Mouse (Mus musculus): ENCODE results near the gene Hist1h1c. TPM values are rescaled to one million over a fixed set of nuclear protein-coding genes. Genes with fewer than 3 reads are reported as not detected.

The Hist1h1c gene
- total and polyA plus RNA-seq, 3 experiments: 55.5 to 185 (median 147) TPM

- H3K27ac ChIP-seq: peak overlapping the region; percentile 30; the same call in 1 of the 2 replicates
- H3K4me3 ChIP-seq: peak overlapping the region; percentile 66
- no peaks in the 10 kb centered on the region for H3K4me1 ChIP-seq (ENCODE audit: control insufficient read depth, insufficient read depth, low read length)
- H3K27me3 ChIP-seq (ENCODE audit: control insufficient read depth, insufficient read depth, low read length): no peaks in the 10 kb centered on the region
- DNase-seq: no peak
- 4% methylated on average over 10 of the region's 10 CpGs for WGBS
- TF ChIP-seq CTCF (IDR thresholded peaks at IDR 0.05) (no peak), POLR2A (IDR thresholded peaks at IDR 0.05; ENCODE audit: insufficient read depth, low read depth, low read length) (no peak), EP300 (IDR thresholded peaks at IDR 0.05; ENCODE audit: insufficient read depth, low read depth, low read length) (no peak)
- H3K79me2 ChIP-seq (replicated peaks; ENCODE audit: control insufficient read depth, insufficient read depth, low read length): no peaks in the 10 kb centered on the region
- intact Hi-C loops (cut with DNase I): loop anchor here (5.0 to 10.0 kb wide), 2 partner anchors 341 to 398 kb away; partner anchors contain the start of genes Abt1 and Zfp322a
- no peak overlapping the region for H3K9ac ChIP-seq (ENCODE audit: low read depth, low read length)
- H3K36me3 ChIP-seq (ENCODE audit: control insufficient read depth, insufficient read depth, low read length): peaks cover 2% of the 10 kb centered on the region
These were observed 24.6 kb downstream of the Hist1h1c start for GRCm38 (mm10) chr13:23763242-23763585.

- 6% methylated on average over 34 of the region's 34 CpGs for WGBS
- Histone ChIP-seq H3K4me3 (peak within 1 kb of the TSS; percentile 66), H3K27ac (peak within 1 kb of the TSS; percentile 76), H3K79me2 (replicated peaks; ENCODE audit: control insufficient read depth, insufficient read depth, low read length) (no peaks in the 10 kb centered on the region), H3K36me3 (ENCODE audit: control insufficient read depth, insufficient read depth, low read length) (peaks cover 2% of the 10 kb centered on the region), H3K27me3 (ENCODE audit: control insufficient read depth, insufficient read depth, low read length) (no peaks in the 10 kb centered on the region), H3K9ac (ENCODE audit: low read depth, low read length) (peak within 1 kb of the TSS; percentile 76), H3K4me1 (ENCODE audit: control insufficient read depth, insufficient read depth, low read length) (no peaks in the 10 kb centered on the region)
- peak; percentile 89 for TF ChIP-seq POLR2A (IDR thresholded peaks at IDR 0.05; ENCODE audit: insufficient read depth, low read depth, low read length)
- TF ChIP-seq EP300 (IDR thresholded peaks at IDR 0.05; ENCODE audit: insufficient read depth, low read depth, low read length): no peak
- DNase-seq: peak; percentile 80 to 86
- intact Hi-C loops (cut with DNase I): loop anchor here (5.0 to 10.0 kb wide), 2 partner anchors 341 to 399 kb away; partner anchors contain the start of genes Abt1 and Zfp322a
These were observed 25.1 kb downstream of the Hist1h1c start, which contains the start of gene Hist1h1a for GRCm38 (mm10) chr13:23763586-23764323. Hist1h1a (plus strand) TSS chr13:23763666.

- Histone ChIP-seq H3K4me3 (peak overlapping the region; percentile 66), H3K27me3 (ENCODE audit: control insufficient read depth, insufficient read depth, low read length) (no peaks in the 10 kb centered on the region), H3K36me3 (ENCODE audit: control insufficient read depth, insufficient read depth, low read length) (peaks cover 2% of the 10 kb centered on the region), H3K4me1 (ENCODE audit: control insufficient read depth, insufficient read depth, low read length) (peaks cover 1% of the 10 kb centered on the region; the same call in 1 of the 2 replicates), H3K79me2 (replicated peaks; ENCODE audit: control insufficient read depth, insufficient read depth, low read length) (no peaks in the 10 kb centered on the region), H3K9ac (ENCODE audit: low read depth, low read length) (no peak overlapping the region), H3K27ac (no peak overlapping the region)
- 60% methylated on average over 12 of the region's 12 CpGs for WGBS
- TF ChIP-seq CTCF (IDR thresholded peaks at IDR 0.05) (no peak), POLR2A (IDR thresholded peaks at IDR 0.05; ENCODE audit: insufficient read depth, low read depth, low read length) (no peak), EP300 (IDR thresholded peaks at IDR 0.05; ENCODE audit: insufficient read depth, low read depth, low read length) (no peak)
- intact Hi-C loops (cut with DNase I): loop anchor here (5.0 to 10.0 kb wide), 2 partner anchors 342 to 400 kb away; partner anchors contain the start of genes Abt1 and Zfp322a
- no peak for DNase-seq
These were observed 25.9 kb downstream of the Hist1h1c start for GRCm38 (mm10) chr13:23764324-23765171.

GRCm38 (mm10) chr13:23765172-23765513, 26.5 kb downstream of the Hist1h1c start:
- WGBS: 76% methylated on average over 1 of the region's 1 CpGs
- intact Hi-C loops (cut with DNase I): loop anchor here (10.0 kb wide), 1 partner anchor 400 kb away; the partner anchor contains the start of gene Zfp322a
- no peak for TF ChIP-seq EP300 (IDR thresholded peaks at IDR 0.05; ENCODE audit: insufficient read depth, low read depth, low read length)
- TF ChIP-seq CTCF (IDR thresholded peaks at IDR 0.05): no peak
- no peak for TF ChIP-seq POLR2A (IDR thresholded peaks at IDR 0.05; ENCODE audit: insufficient read depth, low read depth, low read length)

GRCm38 (mm10) chr13:23766772-23767171, 28.2 kb downstream of the Hist1h1c start:
- intact Hi-C loops (cut with DNase I): loop anchor here (10.0 kb wide), 1 partner anchor 402 kb away; the partner anchor contains the start of gene Zfp322a
- Histone ChIP-seq H3K79me2 (replicated peaks; ENCODE audit: control insufficient read depth, insufficient read depth, low read length) (no peaks in the 10 kb centered on the region), H3K27ac (no peak overlapping the region), H3K4me3 (no peak overlapping the region), H3K9ac (ENCODE audit: low read depth, low read length) (no peak overlapping the region), H3K4me1 (ENCODE audit: control insufficient read depth, insufficient read depth, low read length) (peaks cover 1% of the 10 kb centered on the region; the same call in 1 of the 2 replicates), H3K36me3 (ENCODE audit: control insufficient read depth, insufficient read depth, low read length) (peaks cover 2% of the 10 kb centered on the region; the same call in 1 of the 2 replicates), H3K27me3 (ENCODE audit: control insufficient read depth, insufficient read depth, low read length) (no peaks in the 10 kb centered on the region)
- TF ChIP-seq EP300 (IDR thresholded peaks at IDR 0.05; ENCODE audit: insufficient read depth, low read depth, low read length): no peak
- no peak for TF ChIP-seq POLR2A (IDR thresholded peaks at IDR 0.05; ENCODE audit: insufficient read depth, low read depth, low read length)
- no peak for TF ChIP-seq CTCF (IDR thresholded peaks at IDR 0.05)
- DNase-seq: no peak

More at GRCm38 (mm10) chr13:23765172-23765513, 26.5 kb downstream of the Hist1h1c start:
- Histone ChIP-seq H3K79me2 (replicated peaks; ENCODE audit: control insufficient read depth, insufficient read depth, low read length) (no peaks in the 10 kb centered on the region), H3K27ac (no peak overlapping the region), H3K27me3 (ENCODE audit: control insufficient read depth, insufficient read depth, low read length) (no peaks in the 10 kb centered on the region), H3K4me1 (ENCODE audit: control insufficient read depth, insufficient read depth, low read length) (peaks cover 1% of the 10 kb centered on the region; the same call in 1 of the 2 replicates), H3K4me3 (no peak overlapping the region), H3K9ac (ENCODE audit: low read depth, low read length) (no peak overlapping the region), H3K36me3 (ENCODE audit: control insufficient read depth, insufficient read depth, low read length) (peaks cover 2% of the 10 kb centered on the region)
- DNase-seq: no peak
